Mouse (Mus musculus) hindbrain, postnatal 0 days (tissue): ENCODE data around the gene Fam173a. TPM values are rescaled to one million over a fixed set of nuclear protein-coding genes. Genes with fewer than 3 reads are reported as not detected.

ENCODE experiments used
- ATAC-seq: fragments of 200-750 bp; cut with Nextera tagmentation; 2 replicates; pipeline ENCODE4 v1.8.0; 2017; ENCODE audit warnings: mild to moderate bottlenecking, moderate TSS enrichment, moderate library complexity
- DNase-seq: peaks from one replicate; pipeline ENCODE4 v3.0.0-alpha.2; 2015; ENCODE audit warnings: low spot score
- H3K27ac ChIP-seq: fragments of 300-500 bp; sonication (generic); 2 replicates; pipeline ENCODE4 v1.5.1; 2014; ENCODE audit warnings: mild to moderate bottlenecking
- H3K27me3 ChIP-seq: fragments of 300-500 bp; sonication (generic); 2 replicates; pipeline ENCODE4 v1.6.1; 2014; ENCODE audit warnings: low read length, mixed read lengths; ENCODE audit not compliant: insufficient read depth
- H3K36me3 ChIP-seq: fragments of 300-500 bp; sonication (generic); 2 replicates; pipeline ENCODE4 v1.6.1; 2014; ENCODE audit warnings: low read length, mixed read lengths; ENCODE audit not compliant: insufficient read depth
- H3K4me1 ChIP-seq: fragments of 300-500 bp; sonication (generic); 2 replicates; pipeline ENCODE4 v1.6.1; 2014; ENCODE audit warnings: antibody characterized with exemption, low read length, mixed read lengths; ENCODE audit not compliant: insufficient read depth
- H3K4me2 ChIP-seq: fragments of 300-500 bp; sonication (generic); 2 replicates; pipeline ENCODE4 v1.6.1; 2014; ENCODE audit warnings: low read depth, mild to moderate bottlenecking, low read length, moderate library complexity, mixed read lengths
- H3K4me3 ChIP-seq: fragments of 300-500 bp; sonication (generic); 2 replicates; pipeline ENCODE4 v1.5.1; 2014; ENCODE audit warnings: low read length
- H3K9ac ChIP-seq: fragments of 300-500 bp; sonication (generic); replicated peaks from 2 replicates; pipeline ENCODE4 v1.6.1; 2014; ENCODE audit warnings: mild to moderate bottlenecking, low read length, moderate library complexity, mixed read lengths
- H3K9me3 ChIP-seq: fragments of 300-500 bp; sonication (generic); 2 replicates; pipeline ENCODE4 v1.6.1; 2016; ENCODE audit warnings: low read length, mixed read lengths
- CTCF ChIP-seq: IDR thresholded peaks from 2 replicates; pipeline ENCODE4 v1.5.1; 2016; ENCODE audit warnings: antibody characterized with exemption, control low read depth, low read depth
- WGBS: fragments of 180-500 bp; shearing (Covaris S2); extraction: QIAGEN DNeasy Blood & Tissue Kit; methylation state at CpG from one replicate; pipeline ENCODE4 v1.1.7; 2014; 5-methylcytosine and 5-hydroxymethylcytosine counted together
- polyA plus RNA-seq: library from polyadenylated mRNA; unstranded; fragments of >200 nt; fragmentation: Nextera tagmentation; extraction: Ambion mirVana; gene quantifications from 2 replicates; pipeline ENCODE4 v1.2.1, GENCODE M21; 2015
- total RNA-seq: library from RNA; depleted of rRNA; stranded (reverse); fragments of >200 nt; gene quantifications from 2 replicates; pipeline ENCODE4 v1.2.3, GENCODE M21; 2014

Gene Fam173a
- total and polyA plus RNA-seq, 2 experiments from 2014 or later, result 101 to 117 TPM

DNA sequence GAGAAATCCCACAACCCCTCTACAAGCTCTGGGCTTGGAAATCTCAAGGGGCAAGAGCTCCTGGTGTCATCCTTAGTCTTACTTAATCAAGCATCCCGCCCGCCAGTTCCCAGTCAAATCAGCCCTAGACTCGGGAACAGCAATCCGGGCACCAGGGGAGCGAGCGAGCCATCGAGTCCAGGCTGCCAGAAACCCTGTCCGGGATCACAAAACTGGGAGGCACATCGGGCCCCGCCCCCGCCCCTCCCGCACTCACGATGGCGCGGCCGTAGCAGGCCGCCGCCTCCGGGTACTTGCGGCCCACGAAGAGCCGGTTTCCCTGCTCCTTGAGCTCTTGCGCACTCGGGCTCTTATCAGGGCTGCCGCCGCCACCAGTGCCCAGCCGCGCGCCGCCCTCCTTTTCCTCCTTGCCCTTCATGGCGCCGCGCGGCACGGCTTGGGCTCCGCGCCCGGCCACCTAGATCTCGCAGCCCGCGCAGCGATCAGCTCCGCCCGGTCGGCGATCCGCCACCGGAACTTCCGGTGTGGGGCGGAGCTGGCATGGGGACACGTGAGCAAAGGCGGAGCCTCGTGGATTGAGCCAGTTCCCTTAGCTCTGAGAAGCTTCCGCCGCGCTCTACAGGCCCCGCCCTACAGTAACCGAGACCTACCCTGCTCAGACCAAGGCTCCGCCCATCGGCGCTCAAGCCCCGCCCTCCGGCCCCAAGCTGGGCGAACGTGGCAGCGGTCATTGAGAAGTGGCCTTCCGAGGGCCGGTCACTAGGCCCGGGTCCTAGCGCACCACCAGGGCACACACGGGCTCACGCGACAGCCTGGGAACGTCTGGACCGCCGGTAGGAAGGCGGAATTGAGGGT, 40.0 kb upstream of the Fam173a start:
- under 1% methylated on average over 74 of the region's 77 CpGs for WGBS
- peaks cover 56% of the 10 kb centered on the region for H3K4me1 ChIP-seq
- peak overlapping the region; percentile 75 for H3K9ac ChIP-seq
- H3K9me3 ChIP-seq, result no peaks in the 10 kb centered on the region
- peak; percentile 92 for ATAC-seq
- H3K4me2 ChIP-seq, result peak overlapping the region; percentile 80
- peaks cover 18% of the 10 kb centered on the region; the same call in 1 of the 2 replicates for H3K36me3 ChIP-seq
- peak overlapping the region; percentile 98 for H3K27ac ChIP-seq
- H3K4me3 ChIP-seq, result peak overlapping the region; percentile 66
- TF ChIP-seq CTCF, result 0 out of 2 replicates have a peak, but pooled peaks have one; percentile 27
- no peaks in the 10 kb centered on the region for H3K27me3 ChIP-seq
- peak; percentile 99 for DNase-seq

DNA sequence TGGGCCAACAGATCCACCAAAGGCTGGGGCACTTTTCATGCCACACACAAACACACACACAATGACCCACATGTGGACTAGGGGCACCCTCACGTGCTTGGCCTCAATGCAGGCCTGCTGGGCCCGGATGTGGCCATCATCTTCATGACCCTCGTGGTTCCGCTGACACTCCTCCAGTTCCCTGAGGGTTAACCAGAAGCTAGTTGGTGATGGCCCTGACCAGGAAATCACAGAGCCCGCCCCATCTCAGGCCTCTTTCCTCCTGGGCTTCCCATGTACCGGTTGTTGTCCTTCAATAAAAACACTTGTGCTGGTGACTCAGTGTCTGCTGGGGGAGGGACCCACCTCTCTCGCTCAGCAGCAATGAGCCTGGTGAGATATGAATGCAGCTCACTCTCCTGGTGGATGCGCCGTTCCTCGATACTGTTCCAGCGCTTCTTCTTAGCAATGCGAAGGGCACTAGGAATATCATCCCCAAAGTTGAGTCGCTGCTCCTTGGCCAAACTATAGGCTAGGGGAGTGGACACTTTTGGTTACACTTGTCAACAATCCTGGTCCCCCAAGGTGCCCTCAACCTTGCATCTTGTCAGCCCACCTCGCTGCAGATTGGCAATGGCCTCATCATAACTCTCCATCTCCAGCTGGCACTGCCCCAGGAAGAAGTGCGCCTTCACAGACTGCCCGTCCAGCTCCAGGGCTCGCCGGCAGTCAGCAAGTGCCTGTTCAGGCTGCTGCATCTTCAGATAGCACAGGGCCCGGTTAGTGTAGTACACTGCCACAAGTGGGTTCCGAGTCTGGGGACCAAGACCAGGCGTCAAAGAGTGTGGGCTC, 39.0 kb upstream of the Fam173a start:
- H3K4me2 ChIP-seq, result peak overlapping the region; percentile 80
- H3K4me1 ChIP-seq, result peaks cover 49% of the 10 kb centered on the region
- peak overlapping the region; percentile 98 for H3K27ac ChIP-seq
- H3K4me3 ChIP-seq, result peak overlapping the region; percentile 66
- ATAC-seq, result no peak
- 58% methylated on average over 21 of the region's 21 CpGs for WGBS
- peak overlapping the region; percentile 75 for H3K9ac ChIP-seq
- no peaks in the 10 kb centered on the region for H3K9me3 ChIP-seq
- peaks cover 22% of the 10 kb centered on the region; the same call in 1 of the 2 replicates for H3K36me3 ChIP-seq
- no peak for TF ChIP-seq CTCF
- DNase-seq, result no peak
- H3K27me3 ChIP-seq, result no peaks in the 10 kb centered on the region

DNA sequence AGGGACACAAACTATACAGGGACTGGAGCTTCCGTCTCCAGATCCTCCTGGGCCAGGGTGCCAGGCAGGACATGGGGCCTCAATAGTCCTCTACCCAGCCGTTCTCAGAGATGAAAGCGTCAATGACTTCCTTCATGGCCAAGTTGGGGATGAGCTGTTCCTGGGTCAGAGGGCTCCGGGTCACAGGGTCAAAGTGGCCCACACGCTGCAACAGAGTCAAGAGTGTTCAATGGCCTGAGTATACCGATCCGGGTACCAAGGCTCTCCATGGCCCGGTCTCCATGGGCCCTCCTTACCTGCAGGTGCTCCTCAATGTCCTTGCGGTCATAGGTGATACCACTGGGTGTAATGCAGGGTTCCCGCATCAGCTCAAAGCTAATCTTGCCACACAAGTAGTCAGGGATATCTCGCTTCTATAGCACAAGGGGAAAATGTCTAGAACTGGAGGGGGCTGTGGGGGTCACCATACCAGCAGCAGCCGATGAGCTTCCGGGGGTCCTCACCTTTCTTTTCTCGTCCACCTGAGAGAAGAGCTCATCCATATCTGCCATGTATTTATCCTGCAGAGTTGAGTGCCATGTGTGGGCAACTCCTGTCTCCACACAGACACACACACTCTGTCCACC, 38.2 kb upstream of the Fam173a start:
- TF ChIP-seq CTCF, result no peak
- Histone ChIP-seq H3K27me3 (no peaks in the 10 kb centered on the region), H3K27ac (no peak overlapping the region), H3K4me1 (peaks cover 41% of the 10 kb centered on the region), H3K9me3 (no peaks in the 10 kb centered on the region), H3K36me3 (peaks cover 25% of the 10 kb centered on the region; the same call in 1 of the 2 replicates), H3K9ac (no peak overlapping the region), H3K4me2 (peak overlapping the region; percentile 80; the same call in 1 of the 2 replicates), H3K4me3 (no peak overlapping the region)
- DNase-seq (no peak), ATAC-seq (no peak)
- 86% methylated on average over 14 of the region's 14 CpGs for WGBS

DNA sequence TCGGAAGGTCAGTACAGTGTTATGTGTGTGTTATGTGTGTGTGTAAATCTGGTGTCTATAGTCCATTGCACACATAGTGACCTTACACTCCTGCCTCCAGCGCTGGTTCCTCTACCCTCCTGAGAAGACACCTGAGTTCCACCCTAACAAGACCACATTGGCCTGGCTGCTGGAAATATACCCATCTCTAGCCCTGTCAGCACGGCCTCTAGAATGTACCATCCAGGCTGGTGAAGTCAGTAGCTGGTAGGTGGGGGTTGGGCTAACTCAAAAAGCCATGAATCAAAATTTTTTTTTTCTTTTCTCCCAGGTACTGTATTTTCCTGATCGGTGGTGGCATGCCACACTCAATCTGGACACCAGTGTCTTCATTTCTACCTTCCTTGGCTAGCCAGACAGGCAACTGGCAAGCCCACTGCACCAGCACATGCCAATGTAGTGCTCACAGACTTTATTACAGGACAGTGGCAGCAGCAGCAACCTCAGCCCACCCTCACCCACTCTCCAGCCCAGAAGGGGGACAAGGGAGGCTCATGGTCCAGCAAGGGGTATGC, 37.6 kb upstream of the Fam173a start:
- no peak for TF ChIP-seq CTCF
- Histone ChIP-seq H3K27ac (no peak overlapping the region), H3K9ac (no peak overlapping the region), H3K36me3 (peaks cover 25% of the 10 kb centered on the region; the same call in 1 of the 2 replicates), H3K9me3 (no peaks in the 10 kb centered on the region), H3K4me2 (peak overlapping the region; percentile 80; the same call in 1 of the 2 replicates), H3K27me3 (no peaks in the 10 kb centered on the region), H3K4me1 (peaks cover 35% of the 10 kb centered on the region), H3K4me3 (peak overlapping the region; percentile 46; the same call in 1 of the 2 replicates)
- WGBS, result 84% methylated on average over 4 of the region's 4 CpGs
- DNase-seq, result no peak
- ATAC-seq, result no peak

DNA sequence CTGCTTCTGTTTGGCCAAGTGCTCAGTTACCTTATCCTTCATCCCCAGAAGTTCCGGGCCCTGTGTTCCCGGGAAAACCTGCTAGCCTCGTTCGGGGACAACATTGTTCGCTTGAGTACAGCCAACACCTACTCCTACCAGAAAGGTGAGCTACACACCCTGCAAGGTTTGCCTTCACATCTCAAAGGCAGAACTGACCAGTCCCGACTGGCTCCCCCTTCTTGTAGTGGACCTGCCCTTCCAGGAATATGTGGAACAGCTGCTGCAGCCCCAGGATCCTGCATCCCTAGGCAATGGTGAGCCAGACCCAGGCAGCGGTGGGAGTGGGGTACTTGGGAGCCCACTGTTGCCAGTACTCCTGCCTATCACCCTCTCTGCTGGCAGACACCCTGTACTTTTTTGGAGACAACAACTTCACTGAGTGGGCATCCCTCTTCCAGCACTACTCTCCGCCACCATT, 36.9 kb upstream of the Fam173a start:
- H3K27ac ChIP-seq, result peak overlapping the region; percentile 96
- no peak for TF ChIP-seq CTCF
- peaks cover 34% of the 10 kb centered on the region for H3K4me1 ChIP-seq
- ATAC-seq, result no peak
- 34% methylated on average over 8 of the region's 8 CpGs for WGBS
- no peak for DNase-seq
- peak overlapping the region; percentile 80 for H3K4me2 ChIP-seq
- H3K36me3 ChIP-seq, result peaks cover 25% of the 10 kb centered on the region; the same call in 1 of the 2 replicates
- H3K9ac ChIP-seq, result peak overlapping the region; percentile 80
- H3K4me3 ChIP-seq, result peak overlapping the region; percentile 46
- H3K27me3 ChIP-seq, result no peaks in the 10 kb centered on the region
- H3K9me3 ChIP-seq, result no peaks in the 10 kb centered on the region
